Mouse (Mus musculus): ENCODE measurements around the gene Carnmt1.

Carnmt1 gene

GRCm38 (mm10) chr19:18713357-18713756 is 42.8 kb downstream of the Carnmt1 start:
- DNase-seq (ENCODE audit: low spot score in 2 of 2) = peak; percentile 23 to 36

- DNase-seq (ENCODE audit: low spot score in 2 of 2) = peak; percentile 28 to 33
Observed at GRCm38 (mm10) chr19:18716374-18716773, 45.8 kb downstream of the Carnmt1 start.

GRCm38 (mm10) chr19:18720337-18720736 is 49.8 kb downstream of the Carnmt1 start:
- DNase-seq (ENCODE audit: low spot score in 2 of 2) = no peak

GRCm38 (mm10) chr19:18725186-18725585 is 54.6 kb downstream of the Carnmt1 start:
- no peak for DNase-seq (ENCODE audit: low spot score in 2 of 2)

GRCm38 (mm10) chr19:18730255-18730654 is 59.7 kb downstream of the Carnmt1 start:
- no peak for DNase-seq (ENCODE audit: low spot score in 2 of 2)

- DNase-seq (ENCODE audit: low spot score in 2 of 2) = no peak
Observed at GRCm38 (mm10) chr19:18731077-18731476, 60.5 kb downstream of the Carnmt1 start.

GRCm38 (mm10) chr19:18735901-18736300 is 65.3 kb downstream of the Carnmt1 start:
- no peak for DNase-seq (ENCODE audit: low spot score in 2 of 2)

GRCm38 (mm10) chr19:18739146-18739545 is 68.6 kb downstream of the Carnmt1 start:
- DNase-seq (ENCODE audit: low spot score in 2 of 2) = no peak

GRCm38 (mm10) chr19:18743946-18744345 is 73.4 kb downstream of the Carnmt1 start:
- no peak for DNase-seq (ENCODE audit: low spot score in 2 of 2)

GRCm38 (mm10) chr19:18746576-18747340 is 76.2 kb downstream of the Carnmt1 start:
- DNase-seq (ENCODE audit: low spot score in 2 of 2) = no peak

GRCm38 (mm10) chr19:18747379-18747778 is 76.8 kb downstream of the Carnmt1 start:
- no peak for DNase-seq (ENCODE audit: low spot score in 2 of 2)

GRCm38 (mm10) chr19:18749598-18750339 is 79.2 kb downstream of the Carnmt1 start, which contains the start of gene Trpm6:
Gene Trpm6, plus strand, starts transcription at chr19:18749983.
- no peak for DNase-seq (ENCODE audit: low spot score in 2 of 2)
